Mouse (Mus musculus) liver, embryonic 12.5 days (tissue): ENCODE measurements around the gene Foxl1. TPM values are rescaled to one million over a fixed set of nuclear protein-coding genes. Genes with fewer than 3 reads are reported as not detected.

Source experiments
- ATAC-seq: fragments of 200-750 bp; cut with Nextera tagmentation; 2 replicates; pipeline ENCODE4 v1.8.0; 2017; ENCODE audit warnings: moderate number of reproducible peaks, mild to moderate bottlenecking, moderate library complexity
- H3K27ac ChIP-seq: fragments of 300-500 bp; sonication (generic); 2 replicates; pipeline ENCODE4 v1.5.1; 2016; ENCODE audit warnings: mild to moderate bottlenecking
- H3K27me3 ChIP-seq: fragments of 300-500 bp; sonication (generic); replicated peaks from 2 replicates; pipeline ENCODE4 v1.6.1; 2016; ENCODE audit warnings: mild to moderate bottlenecking, moderate library complexity
- H3K36me3 ChIP-seq: fragments of 300-500 bp; sonication (generic); 2 replicates; pipeline ENCODE4 v1.6.1; 2016; ENCODE audit warnings: mild to moderate bottlenecking, moderate library complexity
- H3K4me1 ChIP-seq: fragments of 300-500 bp; sonication (generic); 2 replicates; pipeline ENCODE4 v1.6.1; 2016
- H3K4me2 ChIP-seq: fragments of 300-500 bp; sonication (generic); 2 replicates; pipeline ENCODE4 v1.6.1; 2016; ENCODE audit warnings: mild to moderate bottlenecking, moderate library complexity
- H3K4me3 ChIP-seq: fragments of 300-500 bp; sonication (generic); 2 replicates; pipeline ENCODE4 v1.5.1; 2016; ENCODE audit warnings: mild to moderate bottlenecking, moderate library complexity
- H3K9ac ChIP-seq: fragments of 300-500 bp; sonication (generic); 2 replicates; pipeline ENCODE4 v1.6.1; 2016; ENCODE audit warnings: mild to moderate bottlenecking, moderate library complexity
- H3K9me3 ChIP-seq: fragments of 300-500 bp; sonication (generic); replicated peaks from 2 replicates; pipeline ENCODE4 v1.6.1; 2016; ENCODE audit warnings: mild to moderate bottlenecking, moderate library complexity
- WGBS: fragments of 180-500 bp; shearing (Covaris S2); methylation state at CpG from one replicate; pipeline ENCODE4 v1.1.7; 2016; ENCODE audit not compliant: insufficient replicate concordance; 5-methylcytosine and 5-hydroxymethylcytosine counted together
- polyA plus RNA-seq: library from polyadenylated mRNA; unstranded; fragments of >200 nt; fragmentation: Nextera tagmentation; extraction: Ambion mirVana; gene quantifications from 2 replicates; pipeline ENCODE4 v1.2.1, GENCODE M21; 2016

Foxl1 gene
- polyA plus RNA-seq, 1 experiment from 2014 or later: 0.41 TPM

DNA sequence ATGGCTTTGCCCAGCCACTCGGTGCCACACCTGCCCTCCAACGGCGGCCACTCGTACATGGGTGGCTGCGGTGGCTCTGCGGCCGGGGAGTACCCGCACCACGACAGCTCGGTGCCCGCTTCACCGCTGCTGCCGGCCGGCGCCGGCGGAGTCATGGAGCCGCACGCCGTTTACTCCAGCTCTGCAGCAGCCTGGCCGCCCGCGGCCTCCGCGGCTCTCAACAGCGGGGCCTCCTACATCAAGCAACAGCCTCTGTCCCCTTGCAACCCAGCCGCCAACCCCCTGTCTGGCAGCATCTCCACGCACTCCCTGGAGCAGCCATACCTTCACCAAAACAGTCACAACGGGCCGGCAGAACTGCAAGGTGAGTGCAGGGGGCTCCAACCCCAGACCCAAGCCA is 42.7 kb upstream of the Foxl1 start:
- Histone ChIP-seq H3K9me3 (no peaks in the 10 kb centered on the region), H3K27ac (0 out of 2 replicates have a peak overlapping the region, but pooled peaks have one; percentile 54), H3K4me1 (no peaks in the 10 kb centered on the region), H3K27me3 (peaks cover 100% of the 10 kb centered on the region), H3K4me3 (peak overlapping the region; percentile 43), H3K4me2 (peak overlapping the region; percentile 68), H3K36me3 (no peaks in the 10 kb centered on the region), H3K9ac (peak overlapping the region; percentile 62)
- 4% methylated on average over 30 of the region's 30 CpGs for WGBS
- no peak for ATAC-seq

- Histone ChIP-seq H3K4me3 (peak overlapping the region; percentile 43), H3K27ac (no peak overlapping the region), H3K4me1 (no peaks in the 10 kb centered on the region), H3K9ac (peak overlapping the region; percentile 62), H3K9me3 (no peaks in the 10 kb centered on the region), H3K36me3 (no peaks in the 10 kb centered on the region), H3K4me2 (peak overlapping the region; percentile 28), H3K27me3 (peaks cover 100% of the 10 kb centered on the region)
- no peak for ATAC-seq
- WGBS: 44% methylated on average over 3 of the region's 3 CpGs
Observed at GRCm38 (mm10) chr8:121085561-121085960, 42.2 kb upstream of the Foxl1 start.

GRCm38 (mm10) chr8:121086004-121086900 is 41.5 kb upstream of the Foxl1 start:
- Histone ChIP-seq H3K9me3 (no peaks in the 10 kb centered on the region), H3K27me3 (peaks cover 100% of the 10 kb centered on the region), H3K36me3 (no peaks in the 10 kb centered on the region), H3K4me1 (no peaks in the 10 kb centered on the region), H3K4me3 (peak overlapping the region; percentile 43), H3K9ac (peak overlapping the region; percentile 62), H3K27ac (no peak overlapping the region), H3K4me2 (peak overlapping the region; percentile 28)
- WGBS: 16% methylated on average over 19 of the region's 19 CpGs
- no peak for ATAC-seq

DNA sequence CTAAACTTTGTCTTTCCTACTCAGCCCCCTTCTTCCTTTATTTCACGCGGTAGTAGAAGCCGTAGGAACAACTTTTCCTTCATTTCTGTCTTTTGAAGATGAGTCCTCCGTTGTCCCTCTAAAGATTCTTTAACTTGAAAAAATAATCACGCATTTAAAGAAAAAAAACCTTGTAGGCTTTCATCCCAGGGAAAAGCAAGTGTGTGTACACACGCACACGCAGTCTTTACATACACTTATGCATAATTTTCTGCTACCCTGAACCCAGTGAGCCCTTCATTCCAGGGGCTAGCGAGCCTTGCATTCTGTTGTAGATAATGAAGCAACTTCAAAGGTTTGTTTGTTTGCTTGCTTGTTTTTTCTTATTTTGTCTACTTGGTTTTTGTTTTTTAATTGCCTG is 39.5 kb upstream of the Foxl1 start:
- peaks cover 99% of the 10 kb centered on the region for H3K27me3 ChIP-seq
- H3K36me3 ChIP-seq: no peaks in the 10 kb centered on the region
- no peak overlapping the region for H3K9ac ChIP-seq
- 20% methylated on average over 8 of the region's 8 CpGs for WGBS
- H3K9me3 ChIP-seq: no peaks in the 10 kb centered on the region
- H3K4me2 ChIP-seq: peak overlapping the region; percentile 36; the same call in 1 of the 2 replicates
- no peak for ATAC-seq
- H3K4me3 ChIP-seq: no peak overlapping the region; the same call in 1 of the 2 replicates
- 0 out of 2 replicates have a peak, but pooled peaks cover 3% of the 10 kb centered on the region for H3K4me1 ChIP-seq
- H3K27ac ChIP-seq: no peak overlapping the region

DNA sequence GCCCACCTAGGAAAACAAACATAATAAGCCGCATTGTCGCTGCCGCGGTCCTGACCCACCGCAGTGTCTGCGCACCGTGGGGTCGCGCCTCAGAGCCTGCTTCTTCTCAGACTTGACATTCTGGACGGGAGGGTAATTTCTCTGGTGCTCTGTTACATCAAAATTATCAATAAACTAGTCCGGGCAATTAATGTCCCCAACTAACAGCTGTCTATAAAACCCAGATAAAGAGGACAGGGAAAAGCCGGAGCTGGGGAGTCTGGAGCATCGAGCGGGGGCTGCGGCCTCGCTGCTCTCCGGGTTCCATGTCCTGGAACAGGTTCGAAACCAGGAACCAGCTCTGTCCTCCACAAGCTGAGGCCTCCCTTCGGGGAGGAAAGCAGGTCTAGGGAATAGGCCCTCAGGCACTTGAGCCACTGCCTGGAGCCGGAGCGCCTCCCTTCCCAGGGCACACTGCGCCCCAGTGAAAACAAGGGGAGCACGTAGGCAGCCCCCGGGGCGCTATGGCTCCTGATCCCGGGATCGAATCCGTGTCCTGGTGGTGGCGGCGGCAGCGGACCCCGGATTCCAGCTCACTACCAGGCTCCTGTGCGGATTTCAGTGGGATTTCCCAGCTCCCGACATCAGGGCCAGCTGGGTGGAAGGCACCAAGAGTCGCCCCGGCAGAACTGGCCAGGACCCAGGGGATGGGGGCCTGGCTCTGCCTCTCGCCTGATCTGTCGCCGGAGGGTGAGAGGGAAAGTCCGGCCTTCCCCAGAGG is 38.7 kb upstream of the Foxl1 start:
- peak overlapping the region; percentile 36; the same call in 1 of the 2 replicates for H3K4me2 ChIP-seq

DNA sequence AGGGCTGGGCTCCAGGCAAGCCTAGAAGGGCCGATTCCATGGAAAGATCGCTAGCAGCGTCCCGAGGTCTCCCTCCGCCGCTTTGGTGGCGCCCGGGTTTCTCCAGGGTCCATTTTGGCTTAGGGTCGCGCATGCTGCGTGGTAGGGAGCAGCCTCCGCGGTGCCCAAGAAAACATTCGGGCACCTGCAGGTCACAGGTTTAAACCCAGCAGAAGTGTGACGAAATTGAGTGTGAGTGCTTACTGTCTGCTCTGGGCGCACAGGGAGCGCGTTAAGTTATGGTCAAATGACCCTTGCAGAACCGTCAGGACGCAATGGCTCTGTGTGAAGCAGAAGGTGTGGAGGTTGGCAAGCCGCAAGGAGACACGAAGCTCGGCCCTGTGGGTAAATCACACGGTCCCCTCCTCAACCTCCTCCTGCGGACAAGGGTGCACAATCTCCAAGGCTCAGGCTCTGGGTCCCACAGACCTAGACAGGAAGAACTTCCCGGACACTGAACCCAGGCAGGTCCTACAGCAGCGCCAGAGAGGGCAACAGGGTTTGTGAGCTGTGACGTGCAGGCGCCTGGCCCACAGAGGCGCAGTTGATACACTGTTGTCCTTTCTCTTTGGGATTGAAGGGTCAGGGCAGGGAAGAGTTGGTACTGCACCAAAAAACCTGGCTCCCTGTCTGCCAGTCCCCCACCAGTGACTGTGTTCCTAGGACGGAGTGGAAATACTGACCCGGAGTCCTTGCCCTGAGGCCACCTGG is 37.9 kb upstream of the Foxl1 start:
- Histone ChIP-seq H3K36me3 (no peaks in the 10 kb centered on the region), H3K4me3 (peak overlapping the region; percentile 9; the same call in 1 of the 2 replicates), H3K27me3 (peaks cover 95% of the 10 kb centered on the region), H3K4me2 (0 out of 2 replicates have a peak overlapping the region, but pooled peaks have one; percentile 36), H3K4me1 (0 out of 2 replicates have a peak, but pooled peaks cover 3% of the 10 kb centered on the region), H3K9me3 (no peaks in the 10 kb centered on the region), H3K9ac (no peak overlapping the region), H3K27ac (no peak overlapping the region)
- 13% methylated on average over 32 of the region's 32 CpGs for WGBS
- no peak for ATAC-seq

More for the DNA sequence above, 38.7 kb upstream of the Foxl1 start:
- no peak overlapping the region for H3K27ac ChIP-seq
- H3K36me3 ChIP-seq: no peaks in the 10 kb centered on the region
- 0 out of 2 replicates have a peak, but pooled peaks cover 3% of the 10 kb centered on the region for H3K4me1 ChIP-seq
- H3K9ac ChIP-seq: no peak overlapping the region; the same call in 1 of the 2 replicates
- no peaks in the 10 kb centered on the region for H3K9me3 ChIP-seq
- H3K27me3 ChIP-seq: peaks cover 99% of the 10 kb centered on the region
- ATAC-seq: no peak
- H3K4me3 ChIP-seq: peak overlapping the region; percentile 9; the same call in 1 of the 2 replicates
- WGBS: 15% methylated on average over 40 of the region's 40 CpGs

DNA sequence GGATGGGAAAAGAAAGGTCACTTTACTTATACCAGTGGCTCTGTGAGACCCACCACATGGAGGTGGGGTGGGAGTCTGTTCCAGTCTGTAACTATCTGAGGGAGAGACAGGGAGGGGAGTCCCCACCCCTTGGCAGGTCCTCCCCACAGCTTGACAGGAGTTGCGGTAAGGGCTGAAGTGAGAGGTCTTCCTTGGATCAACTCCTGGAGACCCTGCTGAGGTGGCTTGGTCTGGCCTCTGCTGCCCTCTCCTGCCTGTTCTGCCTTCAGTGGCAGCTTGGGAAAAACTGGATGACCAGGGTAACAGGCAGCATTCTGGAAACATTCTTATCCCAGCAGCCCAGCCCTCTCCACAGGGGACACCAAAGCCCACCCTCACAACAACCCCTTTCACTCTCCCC is 37.0 kb upstream of the Foxl1 start:
- WGBS: 0% methylated on average over 1 of the region's 1 CpGs
- H3K9ac ChIP-seq: no peak overlapping the region
- H3K36me3 ChIP-seq: no peaks in the 10 kb centered on the region
- H3K27me3 ChIP-seq: peaks cover 86% of the 10 kb centered on the region
- no peaks in the 10 kb centered on the region for H3K9me3 ChIP-seq
- H3K4me1 ChIP-seq: 0 out of 2 replicates have a peak, but pooled peaks cover 3% of the 10 kb centered on the region
- H3K4me3 ChIP-seq: no peak overlapping the region
- no peak overlapping the region for H3K27ac ChIP-seq
- ATAC-seq: no peak
- no peak overlapping the region for H3K4me2 ChIP-seq

GRCm38 (mm10) chr8:121092141-121092540 is 35.6 kb upstream of the Foxl1 start:
- Histone ChIP-seq H3K4me2 (no peak overlapping the region), H3K4me1 (0 out of 2 replicates have a peak, but pooled peaks cover 3% of the 10 kb centered on the region)
- no peak for ATAC-seq

DNA sequence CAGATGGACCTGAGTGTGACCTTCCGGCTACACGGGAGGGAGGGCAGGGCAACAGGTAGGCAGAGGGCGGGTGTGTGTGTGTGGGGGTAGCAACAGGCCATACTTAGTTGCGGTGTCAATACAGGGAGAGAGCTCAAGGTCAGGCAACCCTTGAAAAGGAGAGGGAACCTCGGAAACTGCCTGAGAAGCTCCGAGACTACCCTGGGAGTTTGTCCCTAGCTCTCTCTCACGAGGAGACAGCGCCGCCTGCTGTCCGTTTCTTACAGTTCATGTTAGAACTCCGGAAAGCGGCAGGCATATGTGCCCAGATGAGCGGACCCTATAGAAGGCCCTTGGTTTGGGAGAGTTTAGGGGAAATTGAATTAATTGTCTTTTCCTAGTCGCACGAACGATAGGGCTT is 35.1 kb upstream of the Foxl1 start:
- ATAC-seq: peak; percentile 27; the same call in 1 of the 2 replicates
- H3K9me3 ChIP-seq: no peaks in the 10 kb centered on the region
- peaks cover 8% of the 10 kb centered on the region for H3K36me3 ChIP-seq
- H3K9ac ChIP-seq: no peak overlapping the region
- no peak overlapping the region for H3K27ac ChIP-seq
- 0 out of 2 replicates have a peak, but pooled peaks cover 3% of the 10 kb centered on the region for H3K4me1 ChIP-seq
- H3K4me2 ChIP-seq: no peak overlapping the region
- H3K27me3 ChIP-seq: peaks cover 67% of the 10 kb centered on the region
- 3% methylated on average over 16 of the region's 16 CpGs for WGBS
- H3K4me3 ChIP-seq: no peak overlapping the region

More at GRCm38 (mm10) chr8:121092141-121092540, 35.6 kb upstream of the Foxl1 start:
- Histone ChIP-seq H3K4me3 (no peak overlapping the region), H3K9ac (no peak overlapping the region), H3K36me3 (peaks cover 3% of the 10 kb centered on the region), H3K27me3 (peaks cover 72% of the 10 kb centered on the region), H3K9me3 (no peaks in the 10 kb centered on the region), H3K27ac (no peak overlapping the region)
- WGBS: 28% methylated on average over 6 of the region's 6 CpGs

- no peak overlapping the region for H3K4me3 ChIP-seq
- H3K27me3 ChIP-seq: peaks cover 58% of the 10 kb centered on the region
- H3K9ac ChIP-seq: no peak overlapping the region
- no peaks in the 10 kb centered on the region for H3K9me3 ChIP-seq
- no peak overlapping the region for H3K27ac ChIP-seq
- 0 out of 2 replicates have a peak, but pooled peaks cover 3% of the 10 kb centered on the region for H3K4me1 ChIP-seq
- H3K36me3 ChIP-seq: peaks cover 17% of the 10 kb centered on the region
- WGBS: 63% methylated on average over 6 of the region's 6 CpGs
- no peak for ATAC-seq
- H3K4me2 ChIP-seq: no peak overlapping the region
Observed at GRCm38 (mm10) chr8:121093496-121093895, 34.2 kb upstream of the Foxl1 start.
